Mouse (Mus musculus) myocyte (in vitro differentiated cells): ENCODE data around the gene Nfkbia.

Experiments
- MYOD1 ChIP-seq, 3 experiments: IDR thresholded peaks; one replicate each; pipeline ENCODE4 v1.6.1; 2011; ENCODE audit warnings: control low read depth in 2 of 3, low read depth in 2 of 3, mild to moderate bottlenecking in 2 of 3, moderate library complexity in 1 of 3; ENCODE audit not compliant: insufficient read length in 2 of 3, control insufficient read depth in 1 of 3
- POLR2A ChIP-seq: IDR thresholded peaks from one replicate; pipeline ENCODE4 v1.6.1; 2011; ENCODE audit warnings: low read depth, mild to moderate bottlenecking, control low read depth, moderate library complexity; ENCODE audit not compliant: insufficient read length
- POLR2AphosphoS2 ChIP-seq: IDR thresholded peaks from one replicate; pipeline ENCODE4 v1.6.1; 2011; ENCODE audit warnings: low read depth, control low read depth; ENCODE audit not compliant: insufficient read length
- USF1 ChIP-seq: IDR thresholded peaks from one replicate; pipeline ENCODE4 v1.6.1; 2011; ENCODE audit warnings: low read depth, mild to moderate bottlenecking, control low read depth, moderate library complexity

- TF ChIP-seq USF1 (no peak), POLR2AphosphoS2 (no peak), POLR2A (no peak), MYOD1 (IDR thresholded peaks at IDR 0.05; ENCODE audit: control insufficient read depth in 1 of 3, insufficient read length in 2 of 3, low read depth in 2 of 3) (peak; percentile 77 to 87 (median 83))
Observed at GRCm38 (mm10) chr12:55446746-55447395, 45.6 kb downstream of the Nfkbia start.
